Mouse (Mus musculus): ENCODE data around the gene Olfr1028. TPM values are rescaled to one million over a fixed set of nuclear protein-coding genes. Genes with fewer than 3 reads are reported as not detected.

The Olfr1028 gene
- polyA plus RNA-seq, 1 experiment from 2014 or later, result not detected

Other genes with a start within 250 kb of the Olfr1028 start
- gene Olfr1009, start 235.0 kb upstream of the Olfr1028 start, polyA plus RNA-seq (2014; fragmentation: Nextera tagmentation; extraction: Ambion mirVana), result not detected in 2 replicates
- 0.18 TPM in 1 of 2 replicates, not detected in the other for gene Olfr1012, start 187.7 kb upstream of the Olfr1028 start, polyA plus RNA-seq (2014; fragmentation: Nextera tagmentation; extraction: Ambion mirVana)
- gene Olfr1013, start 183.3 kb upstream of the Olfr1028 start, polyA plus RNA-seq (2014; fragmentation: Nextera tagmentation; extraction: Ambion mirVana), result not detected in 2 replicates
- gene Olfr1014, start 177.7 kb upstream of the Olfr1028 start, polyA plus RNA-seq (2014; fragmentation: Nextera tagmentation; extraction: Ambion mirVana), result 0.10 TPM in 1 of 2 replicates, not detected in the other
- 0.17 and 0.22 TPM in 2 replicates for gene Olfr1015, start 168.4 kb upstream of the Olfr1028 start, polyA plus RNA-seq (2014; fragmentation: Nextera tagmentation; extraction: Ambion mirVana)
- 0.13 and 0.22 TPM in 2 replicates for gene Olfr1016, start 147.9 kb upstream of the Olfr1028 start, polyA plus RNA-seq (2014; fragmentation: Nextera tagmentation; extraction: Ambion mirVana)
- gene Olfr1018, start 132.0 kb upstream of the Olfr1028 start, polyA plus RNA-seq (2014; fragmentation: Nextera tagmentation; extraction: Ambion mirVana), result not detected in 2 replicates
- not detected in 2 replicates for gene Olfr1019, start 105.0 kb upstream of the Olfr1028 start, polyA plus RNA-seq (2014; fragmentation: Nextera tagmentation; extraction: Ambion mirVana)
- not detected in 2 replicates for gene Olfr1020, start 103.4 kb upstream of the Olfr1028 start, polyA plus RNA-seq (2014; fragmentation: Nextera tagmentation; extraction: Ambion mirVana)
- not detected in 2 replicates for gene Olfr1022, start 81.8 kb upstream of the Olfr1028 start, polyA plus RNA-seq (2014; fragmentation: Nextera tagmentation; extraction: Ambion mirVana)
- gene Olfr1023, start 64.8 kb upstream of the Olfr1028 start, polyA plus RNA-seq (2014; fragmentation: Nextera tagmentation; extraction: Ambion mirVana), result not detected in 2 replicates
- not detected in 2 replicates for gene Olfr1024, start 45.4 kb upstream of the Olfr1028 start, polyA plus RNA-seq (2014; fragmentation: Nextera tagmentation; extraction: Ambion mirVana)
- 0.14 and 0.50 TPM in 2 replicates for gene Olfr1025-ps1, start 35.2 kb upstream of the Olfr1028 start, polyA plus RNA-seq (2014; fragmentation: Nextera tagmentation; extraction: Ambion mirVana)
- 0.13 TPM in 1 of 2 replicates, not detected in the other for gene Olfr1026, start 28.9 kb upstream of the Olfr1028 start, polyA plus RNA-seq (2014; fragmentation: Nextera tagmentation; extraction: Ambion mirVana)
- gene Olfr1029, start 23.5 kb downstream of the Olfr1028 start, polyA plus RNA-seq (2014; fragmentation: Nextera tagmentation; extraction: Ambion mirVana), result not detected in 2 replicates
- 0.07 TPM in 1 of 2 replicates, not detected in the other for gene Olfr1030, start 28.8 kb downstream of the Olfr1028 start, polyA plus RNA-seq (2014; fragmentation: Nextera tagmentation; extraction: Ambion mirVana)
- 0.22 TPM in 1 of 2 replicates, not detected in the other for gene Olfr1031, start 39.9 kb downstream of the Olfr1028 start, polyA plus RNA-seq (2014; fragmentation: Nextera tagmentation; extraction: Ambion mirVana)
- not detected in 2 replicates for gene Olfr1032, start 55.1 kb downstream of the Olfr1028 start, polyA plus RNA-seq (2014; fragmentation: Nextera tagmentation; extraction: Ambion mirVana)
- gene Olfr1033, start 70.2 kb downstream of the Olfr1028 start, polyA plus RNA-seq (2014; fragmentation: Nextera tagmentation; extraction: Ambion mirVana), result 1.6 and 2.2 TPM in 2 replicates
- 0.04 TPM in 2 replicates for gene Olfr1034, start 95.4 kb downstream of the Olfr1028 start, polyA plus RNA-seq (2014; fragmentation: Nextera tagmentation; extraction: Ambion mirVana)
- not detected in 2 replicates for gene Olfr1036, start 123.6 kb downstream of the Olfr1028 start, polyA plus RNA-seq (2014; fragmentation: Nextera tagmentation; extraction: Ambion mirVana)
- not detected in 2 replicates for gene Olfr1037, start 136.9 kb downstream of the Olfr1028 start, polyA plus RNA-seq (2014; fragmentation: Nextera tagmentation; extraction: Ambion mirVana)
- not detected in 2 replicates for gene Olfr1039, start 185.5 kb downstream of the Olfr1028 start, polyA plus RNA-seq (2014; fragmentation: Nextera tagmentation; extraction: Ambion mirVana)
- not detected in 2 replicates for gene Olfr1040, start 196.3 kb downstream of the Olfr1028 start, polyA plus RNA-seq (2014; fragmentation: Nextera tagmentation; extraction: Ambion mirVana)
- not detected in 2 replicates for gene Olfr1042, start 211.4 kb downstream of the Olfr1028 start, polyA plus RNA-seq (2014; fragmentation: Nextera tagmentation; extraction: Ambion mirVana)
- not detected in 2 replicates for gene Olfr1043, start 217.1 kb downstream of the Olfr1028 start, polyA plus RNA-seq (2014; fragmentation: Nextera tagmentation; extraction: Ambion mirVana)
- 0.09 TPM in 1 of 2 replicates, not detected in the other for gene Olfr1044, start 227.4 kb downstream of the Olfr1028 start, polyA plus RNA-seq (2014; fragmentation: Nextera tagmentation; extraction: Ambion mirVana)
- not detected in 2 replicates for gene Olfr52, start 235.2 kb downstream of the Olfr1028 start, polyA plus RNA-seq (2014; fragmentation: Nextera tagmentation; extraction: Ambion mirVana)

Measured in embryonic facial prominence, embryonic 14.5 days (tissue).